Mouse (Mus musculus): ENCODE data around the gene Rnf215. TPM values are rescaled to one million over a fixed set of nuclear protein-coding genes. Genes with fewer than 3 reads are reported as not detected.
A peak's percentile ranks its signal among the peaks of the same experiment; 100 is the strongest.
"Not testable (repeated sequence)": the region's sequence is repeated elsewhere in the genome, so short reads cannot be mapped to it uniquely, and the experiment has no call there.

The Rnf215 gene
- polyA plus RNA-seq (2012; rRNA removed): 47.6 and 48.7 TPM in 2 replicates

DNA sequence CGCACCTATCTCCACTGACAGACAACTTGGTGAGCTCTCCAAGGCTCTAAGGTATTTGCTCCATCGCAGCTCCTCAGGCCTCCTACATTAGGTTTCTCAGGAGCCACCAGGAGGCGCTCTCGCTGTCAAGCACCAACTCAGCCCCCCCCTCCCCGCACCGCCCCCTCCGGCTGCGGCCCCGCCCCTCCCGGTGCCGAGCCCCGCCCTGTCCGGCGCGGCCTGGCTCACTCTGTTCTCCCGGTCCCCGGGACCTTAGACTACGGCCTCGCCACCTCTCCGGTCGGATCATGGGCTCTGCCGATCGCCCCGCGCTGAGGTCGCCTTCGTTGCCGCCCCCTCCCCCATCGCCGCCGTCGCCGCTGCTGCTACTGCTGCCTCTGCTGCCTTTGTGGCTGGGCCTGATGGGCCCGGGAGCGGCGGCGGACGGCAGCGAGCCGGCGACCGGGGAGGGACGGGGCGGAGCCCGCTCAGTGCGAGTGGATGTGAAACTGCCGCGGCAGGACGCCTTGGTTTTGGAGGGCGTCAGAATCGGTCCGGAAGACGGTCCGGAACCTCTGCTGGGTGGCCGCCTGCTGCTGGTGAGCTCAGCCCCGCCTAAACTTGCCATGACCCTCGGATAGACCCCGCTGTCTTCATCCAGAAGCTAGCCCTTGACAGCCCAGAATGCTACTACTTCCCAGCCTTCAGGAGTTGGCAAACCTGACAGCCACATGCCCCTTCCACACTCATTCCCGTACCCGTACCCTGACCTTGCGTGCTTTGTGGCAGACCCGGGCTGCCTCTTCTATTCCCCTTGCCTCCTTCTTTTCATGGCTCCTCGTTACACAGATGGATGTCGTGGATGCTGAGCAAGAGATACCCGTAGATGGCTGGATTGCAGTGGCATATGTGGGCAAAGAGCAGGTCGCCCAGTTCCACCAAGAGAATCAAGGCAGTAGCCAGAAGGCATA is at the start of gene Rnf215:
Gene Rnf215 (plus strand): TSS at position 217 of the 950 bp plus-strand sequence.
- DNase-seq (ENCODE audit: extremely low spot score in 1 of 2, low spot score in 1 of 2): peak in 1 of 2 experiments; percentile 93

DNA sequence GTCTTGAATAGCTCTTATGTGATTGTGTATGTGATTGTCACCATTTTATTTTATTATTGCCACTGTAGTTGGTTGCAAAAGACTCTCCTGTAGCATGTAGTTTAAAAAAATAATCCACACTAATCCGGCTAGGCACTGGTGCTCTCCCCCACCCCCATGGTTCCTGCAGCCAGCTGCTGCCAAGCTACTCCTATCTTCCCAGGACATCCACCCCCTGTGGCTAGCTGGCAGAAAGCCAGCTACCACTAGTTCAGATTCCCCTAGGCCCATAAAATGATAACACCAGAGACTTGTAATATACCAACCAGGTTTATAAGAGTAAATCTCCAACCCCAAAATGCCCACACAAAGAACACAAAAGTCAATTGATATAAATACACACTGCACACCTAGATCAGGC is 48.8 kb upstream of the Rnf215 start:
- no peak for DNase-seq (ENCODE audit: extremely low spot score in 1 of 2, low spot score in 1 of 2)

DNA sequence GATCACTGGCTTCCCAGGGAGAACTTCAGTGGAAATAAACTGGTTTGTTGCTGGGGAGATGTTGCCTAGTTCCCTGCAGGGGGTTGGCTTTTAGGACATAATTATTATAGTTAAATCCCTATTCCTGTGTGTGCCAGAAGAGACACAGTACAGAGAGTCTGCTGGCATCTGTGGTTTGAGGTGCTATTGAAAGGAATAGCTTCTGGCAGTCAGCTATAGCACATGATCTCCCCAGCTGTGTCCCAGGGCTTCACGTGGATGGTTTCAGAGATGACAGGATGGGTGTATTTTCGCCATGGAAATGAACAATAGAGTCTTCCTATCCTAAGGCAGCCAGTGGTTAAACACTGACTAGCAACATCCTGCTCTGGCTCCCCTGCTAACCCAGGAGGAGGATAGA is 47.7 kb upstream of the Rnf215 start:
- peak in 1 of 2 experiments; percentile 42 for DNase-seq (ENCODE audit: extremely low spot score in 1 of 2, low spot score in 1 of 2)

DNA sequence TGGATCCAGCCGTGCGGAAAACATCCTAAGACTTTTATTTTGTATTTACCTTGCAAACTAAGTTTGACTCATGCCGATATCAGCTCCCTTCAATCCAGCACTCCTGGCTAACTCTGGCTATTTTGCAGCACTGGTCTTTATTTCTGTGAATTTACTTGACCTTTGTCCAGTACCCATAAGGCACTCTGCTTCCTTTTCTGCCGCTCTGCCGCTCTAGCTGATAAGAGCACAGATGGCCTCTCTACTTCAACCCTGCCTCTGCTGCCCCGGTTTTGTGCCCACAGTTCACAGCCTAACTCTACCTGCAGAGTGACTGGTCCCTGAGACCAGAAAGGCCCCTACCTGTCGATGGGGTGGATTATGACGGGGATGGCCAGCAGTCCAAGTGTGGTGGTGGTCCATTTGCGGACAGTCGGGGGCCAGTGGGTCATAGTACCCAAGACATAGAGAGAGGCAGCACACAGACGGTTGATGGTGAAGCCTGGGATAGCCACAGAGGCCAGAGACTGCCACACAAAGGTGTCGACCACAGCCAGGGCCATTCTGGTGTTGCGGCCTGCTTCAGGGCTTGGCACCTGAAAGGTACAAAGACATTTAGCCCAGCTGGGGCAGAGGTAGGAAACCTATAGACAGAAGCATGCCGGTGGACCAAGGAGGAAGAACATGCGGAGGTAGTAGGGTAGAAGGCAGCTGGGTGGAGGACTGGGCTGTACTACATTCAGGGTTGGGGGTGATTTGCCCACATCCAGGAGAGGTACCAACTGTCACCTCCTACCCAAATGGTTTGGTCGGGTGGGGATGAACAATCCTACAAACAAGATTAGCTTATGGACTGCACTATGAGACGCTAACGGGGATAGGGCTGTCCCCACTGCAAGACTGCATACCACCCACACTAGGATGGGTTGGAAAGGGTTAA is 41.3 kb upstream of the Rnf215 start:
- no peak for DNase-seq (ENCODE audit: extremely low spot score in 1 of 2, low spot score in 1 of 2)

DNA sequence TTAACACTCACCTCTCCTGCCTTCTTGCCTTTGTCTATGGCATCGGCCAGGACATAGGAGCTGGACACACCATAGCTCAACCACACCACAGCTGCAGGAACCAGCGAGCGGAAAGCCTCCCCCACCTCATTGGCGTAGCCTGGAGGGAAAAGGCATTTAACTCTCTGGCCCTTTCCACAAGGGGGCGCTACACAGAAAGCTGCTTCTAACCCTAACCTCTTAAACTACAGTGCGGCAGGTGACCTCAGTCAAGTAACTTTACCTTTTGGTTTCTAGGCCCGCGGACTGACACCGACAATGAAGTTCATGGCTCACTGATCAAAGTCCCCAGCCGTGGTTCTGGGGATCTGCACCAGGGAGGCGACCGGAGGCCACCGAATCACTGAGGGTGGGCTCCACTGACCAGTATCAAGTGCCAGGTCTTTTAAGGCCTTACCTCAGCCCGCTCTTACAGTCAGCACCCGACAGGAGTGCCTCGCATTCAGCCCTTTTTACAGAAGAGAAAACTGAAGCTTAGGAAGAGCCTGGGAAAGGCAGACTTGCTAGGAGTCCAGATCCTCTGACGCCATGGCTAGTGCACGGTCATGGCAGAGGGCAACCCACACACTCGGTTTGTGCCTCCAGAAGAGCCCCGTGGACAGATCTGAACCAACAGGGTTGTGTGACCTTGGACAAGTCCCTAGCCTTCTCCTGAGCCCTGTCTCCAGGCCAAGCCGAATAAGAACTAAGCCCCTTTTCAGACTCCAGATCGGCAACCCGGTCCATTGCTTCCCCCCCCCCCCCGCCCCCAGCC is 40.4 kb upstream of the Rnf215 start:
- peak in 1 of 2 experiments; percentile 87 for DNase-seq (ENCODE audit: extremely low spot score in 1 of 2, low spot score in 1 of 2)

DNA sequence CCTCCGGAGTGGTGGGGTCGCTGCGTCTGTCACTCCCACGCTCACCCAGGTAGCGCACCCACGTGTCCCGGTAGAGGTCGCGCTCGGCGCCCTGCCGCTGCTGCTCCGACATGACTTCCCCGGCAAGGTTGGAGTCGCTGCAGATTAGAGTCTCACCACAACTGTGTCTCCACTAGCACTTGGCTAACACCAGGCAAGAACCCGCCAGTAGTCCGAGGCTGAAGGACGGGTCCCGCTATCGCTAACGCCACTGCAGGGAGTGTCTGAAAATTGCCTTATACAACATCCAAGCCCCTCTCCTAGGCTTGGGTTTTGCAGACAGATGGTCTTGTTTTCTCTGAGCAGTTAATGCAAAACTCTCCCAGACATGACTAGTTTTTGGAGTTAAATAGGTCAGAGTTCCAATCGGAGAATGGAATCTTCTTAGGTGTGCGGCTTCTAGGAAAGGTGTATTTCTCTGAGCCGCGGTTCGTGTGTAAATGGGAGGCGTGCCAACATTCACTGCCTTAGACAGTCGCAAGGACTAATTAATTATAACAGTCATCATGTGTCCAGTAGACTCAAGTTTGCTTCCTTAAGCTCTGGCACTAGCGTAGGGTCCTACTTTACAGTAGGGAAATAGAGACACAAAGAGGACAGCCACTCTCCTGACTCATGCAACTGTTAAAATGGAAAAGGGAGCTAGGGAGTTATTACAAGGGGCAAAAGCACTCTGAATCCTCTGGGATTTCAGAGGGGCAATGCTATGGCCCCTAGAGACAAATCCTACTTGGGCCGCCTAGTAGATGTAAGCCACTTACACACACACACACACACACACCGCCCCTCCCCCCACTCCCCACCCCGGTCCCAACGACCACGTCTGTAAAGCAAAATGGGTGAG is 39.6 kb upstream of the Rnf215 start, which contains the start of gene Mtfp1:
Gene Mtfp1 (minus strand): TSS at position 275 of the 883 bp plus-strand sequence.
- DNase-seq (ENCODE audit: extremely low spot score in 1 of 2, low spot score in 1 of 2): peak in 1 of 2 experiments; percentile 69

DNA sequence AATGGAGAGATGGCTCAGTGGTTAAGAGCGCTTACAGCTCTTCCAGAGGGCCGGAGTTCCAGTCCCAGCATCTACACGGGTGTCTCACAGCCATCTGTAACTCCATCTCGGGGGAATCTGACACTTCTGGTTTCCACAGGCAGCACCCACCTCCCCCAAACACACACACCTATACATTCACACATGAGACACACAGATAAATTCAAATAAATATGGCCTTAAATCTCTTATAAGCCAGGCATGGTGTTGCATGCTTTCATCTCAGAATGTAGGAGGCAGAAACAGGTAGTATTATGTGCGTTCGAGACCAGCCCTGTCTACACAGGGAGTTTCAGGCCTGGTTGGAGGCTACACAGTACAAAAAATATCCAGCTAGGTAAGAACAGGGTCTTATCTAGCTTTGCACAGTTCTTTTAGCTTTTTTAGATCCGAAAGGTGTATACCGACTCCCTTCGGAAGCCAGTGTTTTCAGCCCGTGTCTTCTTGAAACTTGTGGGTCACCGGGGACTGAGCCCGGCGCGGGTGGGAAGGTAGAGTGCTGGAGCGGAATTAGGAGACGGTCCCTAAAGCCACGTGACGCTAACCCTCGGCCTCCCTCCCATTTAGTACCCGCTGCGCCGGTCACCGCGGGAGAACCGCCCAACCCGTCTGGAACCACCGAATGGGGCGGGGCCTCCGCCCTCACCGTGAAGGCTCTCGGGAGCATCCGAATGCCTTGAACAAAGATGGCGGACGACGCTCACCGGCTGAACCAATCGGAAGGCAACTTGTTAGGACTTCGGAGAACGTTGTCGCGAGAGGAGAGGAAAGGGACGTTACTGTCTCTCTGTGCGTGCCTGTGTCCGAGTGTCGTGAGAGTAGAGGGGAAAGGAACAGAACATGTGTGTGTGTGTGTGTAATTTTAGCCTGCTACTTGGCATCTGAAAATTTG is 38.7 kb upstream of the Rnf215 start:
- DNase-seq (ENCODE audit: extremely low spot score in 1 of 2, low spot score in 1 of 2): peak; percentile 96 to 99

DNA sequence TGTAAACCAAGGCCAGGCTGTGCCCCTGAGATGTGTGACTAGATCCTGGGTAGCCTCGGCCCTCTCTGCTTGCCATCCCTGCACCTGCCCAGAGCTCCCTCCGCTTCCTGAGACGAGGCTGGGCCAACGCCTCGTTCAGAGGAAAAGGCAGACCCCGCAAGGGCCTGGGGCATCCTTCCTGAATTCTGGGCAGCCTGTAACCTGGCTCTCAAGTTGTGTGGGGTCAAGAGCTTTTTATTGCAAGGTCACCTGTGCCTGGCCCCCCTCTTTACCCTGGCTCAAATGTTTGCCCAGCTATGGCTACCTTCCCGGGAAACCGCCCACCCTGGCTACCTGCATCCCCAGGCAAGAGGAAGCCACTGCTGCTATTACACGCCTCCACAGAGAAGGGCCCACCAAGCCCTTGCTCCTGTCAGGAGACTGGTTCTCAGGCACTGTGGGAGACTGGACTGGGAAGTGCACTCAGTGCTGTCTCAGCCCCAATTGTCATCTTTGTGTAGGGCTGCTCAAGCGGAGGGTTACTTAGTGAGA is 37.8 kb upstream of the Rnf215 start:
- DNase-seq (ENCODE audit: extremely low spot score in 1 of 2, low spot score in 1 of 2): no peak

DNA sequence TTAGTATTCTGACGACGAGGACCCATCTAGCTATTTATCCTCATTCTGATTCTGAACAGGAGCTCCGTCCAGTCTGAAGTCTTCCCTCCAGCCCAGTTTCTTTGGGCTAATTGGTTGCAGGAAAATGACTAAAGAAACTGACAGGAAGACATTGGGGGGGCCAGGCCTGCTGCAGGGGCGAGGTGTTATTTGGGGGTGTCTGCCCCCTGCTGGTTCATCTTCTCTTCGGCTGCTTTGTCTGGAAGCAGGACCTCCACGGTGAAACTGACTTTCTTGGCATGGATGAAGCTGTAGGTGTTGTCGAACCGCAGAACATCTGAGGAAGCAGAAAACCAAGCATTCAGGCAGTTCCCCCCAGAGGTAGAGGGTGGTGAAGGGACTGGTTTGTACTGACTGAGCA is 36.9 kb upstream of the Rnf215 start:
- no peak for DNase-seq (ENCODE audit: extremely low spot score in 1 of 2, low spot score in 1 of 2)

DNA sequence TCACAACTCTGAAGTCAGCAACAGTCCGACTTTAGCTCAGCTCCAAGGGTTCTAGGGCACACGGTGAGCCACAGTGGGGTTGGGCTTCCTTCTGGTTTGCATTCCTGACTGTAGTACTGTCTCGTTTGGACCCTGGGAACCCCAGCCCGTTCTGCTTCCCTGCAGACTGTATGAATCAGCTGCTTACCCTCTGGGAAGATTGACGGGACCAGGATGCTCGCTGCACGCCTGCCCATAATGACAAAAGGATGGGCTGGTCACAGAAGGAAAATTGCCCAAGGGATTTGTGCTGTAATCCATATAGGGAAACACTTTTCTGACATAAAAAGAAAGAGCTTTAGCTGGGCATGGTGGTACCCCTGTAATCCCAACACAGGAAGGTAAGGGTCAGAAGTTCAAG is 36.2 kb upstream of the Rnf215 start:
- no peak for DNase-seq (ENCODE audit: extremely low spot score in 1 of 2, low spot score in 1 of 2)

DNA sequence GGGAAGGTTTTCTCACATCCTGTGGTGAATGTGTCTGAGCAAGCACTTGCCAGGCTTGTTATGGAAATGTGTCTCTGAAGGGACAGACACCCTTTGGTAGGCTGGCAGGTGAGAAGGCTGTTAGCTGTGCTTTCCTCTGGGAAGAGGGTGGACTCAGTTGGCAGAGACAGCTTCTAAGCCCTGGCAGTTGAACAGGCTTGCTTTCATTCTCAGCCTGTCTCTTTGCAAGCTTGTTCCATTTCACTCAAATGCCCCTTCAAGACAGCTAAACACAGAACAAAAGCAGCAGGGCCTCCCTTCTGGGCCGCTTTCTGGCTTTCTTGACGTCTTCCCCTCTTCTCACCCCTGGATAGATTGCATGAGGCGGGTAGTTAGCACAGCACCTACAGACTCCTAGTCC is 35.6 kb upstream of the Rnf215 start:
- DNase-seq (ENCODE audit: extremely low spot score in 1 of 2, low spot score in 1 of 2): peak in 1 of 2 experiments; percentile 42

DNA sequence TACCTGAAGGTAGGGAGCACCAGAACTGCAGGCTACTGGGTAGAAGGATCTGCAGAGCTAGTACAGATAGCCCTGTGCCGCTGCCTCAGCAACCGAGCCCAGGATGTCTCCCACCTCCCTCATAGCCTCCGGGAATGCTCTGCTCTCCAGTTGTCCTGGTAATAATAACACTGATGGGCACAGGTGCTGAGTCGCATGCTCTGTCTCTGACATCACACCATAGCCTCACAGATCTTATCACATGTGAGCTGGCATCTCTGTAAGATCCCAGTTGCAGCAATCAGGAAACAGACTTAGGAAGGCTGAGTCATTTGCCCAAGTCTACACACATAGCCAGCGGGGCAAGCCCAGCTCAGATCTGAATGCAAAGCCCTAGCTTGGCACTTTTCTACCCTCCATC is 33.2 kb upstream of the Rnf215 start:
- DNase-seq (ENCODE audit: extremely low spot score in 1 of 2, low spot score in 1 of 2): no peak

DNA sequence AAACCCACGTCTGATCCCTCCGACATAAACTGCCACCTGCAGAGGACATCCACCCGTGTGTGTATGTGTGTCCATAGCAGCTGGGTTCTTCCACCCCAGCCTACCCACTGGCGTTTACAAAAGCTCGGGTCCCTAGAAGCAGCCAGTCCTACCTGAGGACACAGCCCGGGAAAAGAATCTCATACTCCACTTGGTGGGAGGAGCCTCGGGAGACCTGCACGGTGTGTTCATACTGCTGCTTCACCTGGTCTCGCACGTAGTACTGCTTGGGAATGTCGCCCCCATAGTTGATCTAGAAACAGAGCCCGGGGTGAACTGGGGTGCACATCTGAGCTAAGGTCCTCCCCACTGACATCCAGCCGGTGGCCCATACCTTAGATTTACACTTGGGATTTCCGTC is 31.5 kb upstream of the Rnf215 start:
- DNase-seq (ENCODE audit: extremely low spot score in 1 of 2, low spot score in 1 of 2): no peak

DNA sequence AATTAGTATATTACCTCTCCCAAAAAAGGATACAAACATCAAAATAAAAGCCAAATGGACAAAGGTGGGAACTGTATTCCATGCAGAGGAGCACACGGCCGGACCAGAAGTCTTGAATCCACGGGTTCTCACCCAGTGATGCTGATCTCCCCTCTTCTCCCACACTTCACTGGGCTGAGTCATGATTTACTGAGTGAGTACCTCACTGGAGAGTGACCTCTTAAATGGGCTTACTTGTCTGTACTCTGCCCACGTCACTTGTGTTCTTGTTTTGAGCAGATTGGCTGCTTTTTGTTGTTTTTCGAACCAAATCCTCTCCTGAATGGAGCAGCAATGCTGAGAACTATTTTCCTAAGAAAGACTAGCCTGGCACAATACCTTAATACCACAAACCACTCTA is 30.0 kb upstream of the Rnf215 start:
- DNase-seq (ENCODE audit: extremely low spot score in 1 of 2, low spot score in 1 of 2): no peak

DNA sequence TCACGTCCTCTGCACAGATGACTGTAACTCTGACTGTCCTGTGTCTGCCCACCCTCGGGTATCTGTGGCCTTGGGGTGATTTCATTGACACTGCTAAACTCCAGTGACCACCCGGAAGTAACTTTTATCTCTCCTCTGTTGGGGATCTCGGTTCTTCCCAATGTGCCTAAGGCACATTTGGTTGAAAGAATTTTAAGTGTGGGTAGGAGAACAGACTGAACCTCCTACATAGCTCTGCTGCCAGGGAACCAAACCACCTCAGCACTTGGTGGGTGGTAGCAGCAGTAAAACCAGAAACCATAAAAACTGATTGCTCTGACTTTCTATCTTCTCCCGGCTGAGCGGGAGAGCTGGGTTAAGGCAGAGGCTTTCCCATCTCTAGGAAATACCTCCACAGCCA is 29.6 kb upstream of the Rnf215 start:
- peak in 1 of 2 experiments; percentile 77 for DNase-seq (ENCODE audit: extremely low spot score in 1 of 2, low spot score in 1 of 2)

DNA sequence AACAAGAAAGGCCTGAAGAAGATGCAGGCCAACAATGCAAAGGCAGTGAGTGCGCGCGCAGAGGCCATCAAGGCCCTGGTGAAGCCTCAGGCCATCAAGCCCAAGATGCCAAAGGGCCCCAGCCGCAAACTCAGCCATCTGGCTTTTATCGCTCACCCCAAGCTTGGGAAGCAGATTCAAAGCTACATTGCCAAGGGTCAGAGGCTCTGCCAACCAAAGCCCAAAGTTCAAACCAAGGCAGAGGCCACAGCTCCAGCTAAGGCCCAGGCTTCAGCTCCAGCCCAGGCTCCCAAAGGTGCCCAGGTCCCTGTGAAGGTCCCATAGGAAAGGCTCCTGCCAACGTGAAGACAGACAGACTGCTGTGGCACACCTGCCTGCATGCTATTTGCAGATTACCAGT is 27.1 kb upstream of the Rnf215 start:
- not testable (repeated sequence) for DNase-seq (ENCODE audit: extremely low spot score in 1 of 2, low spot score in 1 of 2)

DNA sequence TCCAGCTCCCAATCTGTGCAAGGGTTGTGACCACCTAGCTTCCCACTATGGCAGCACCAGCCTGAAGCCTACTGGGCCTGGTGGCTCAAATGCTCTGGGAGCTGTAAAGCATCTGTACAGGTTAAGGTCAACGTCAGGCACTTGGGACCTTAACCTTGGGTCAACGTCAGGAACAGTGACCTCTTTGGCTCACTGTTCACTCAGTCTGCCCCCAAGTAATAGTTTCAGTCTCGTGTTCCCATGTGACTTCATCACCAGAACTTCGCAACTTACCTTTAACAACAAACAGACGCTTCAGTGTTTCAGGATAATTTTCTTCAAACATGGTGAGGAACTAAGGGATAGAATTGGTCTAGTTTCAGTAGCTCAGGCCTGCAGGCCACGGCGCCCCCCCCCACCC is 26.3 kb upstream of the Rnf215 start:
- DNase-seq (ENCODE audit: extremely low spot score in 1 of 2, low spot score in 1 of 2): no peak

DNA sequence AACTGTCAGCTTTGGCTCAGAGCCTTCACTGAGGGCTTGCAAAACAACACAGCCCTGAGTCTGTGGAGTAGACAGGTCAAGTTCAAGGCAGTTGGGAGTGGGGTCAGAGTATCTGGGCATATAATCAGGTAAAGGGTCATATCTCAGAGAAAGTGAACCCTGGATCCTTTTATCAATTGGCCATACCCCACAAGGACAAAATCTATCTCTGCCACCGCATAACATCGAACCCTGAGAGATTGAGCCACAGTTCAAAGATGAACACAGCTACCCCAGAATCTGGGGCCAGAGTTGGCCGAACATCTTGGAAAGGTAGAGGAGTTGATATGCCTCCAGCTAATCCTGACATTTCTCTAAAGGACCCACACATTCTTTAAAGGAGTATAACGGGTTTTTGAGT is 23.0 kb upstream of the Rnf215 start:
- no peak for DNase-seq (ENCODE audit: extremely low spot score in 1 of 2, low spot score in 1 of 2)
